Mouse (Mus musculus) frontal cortex, adult (tissue): ENCODE results near the gene Myrip.
"Not testable (repeated sequence)": the region's sequence is repeated elsewhere in the genome, so short reads cannot be mapped to it uniquely, and the experiment has no call there.

Experiments
- ATAC-seq: cut with Nextera tagmentation; 2 replicates; pipeline ENCODE4 v1.9.2; 2017; ENCODE audit warnings: mild to moderate bottlenecking, moderate library complexity, mixed read lengths; ENCODE audit not compliant: low TSS enrichment

Myrip gene

DNA sequence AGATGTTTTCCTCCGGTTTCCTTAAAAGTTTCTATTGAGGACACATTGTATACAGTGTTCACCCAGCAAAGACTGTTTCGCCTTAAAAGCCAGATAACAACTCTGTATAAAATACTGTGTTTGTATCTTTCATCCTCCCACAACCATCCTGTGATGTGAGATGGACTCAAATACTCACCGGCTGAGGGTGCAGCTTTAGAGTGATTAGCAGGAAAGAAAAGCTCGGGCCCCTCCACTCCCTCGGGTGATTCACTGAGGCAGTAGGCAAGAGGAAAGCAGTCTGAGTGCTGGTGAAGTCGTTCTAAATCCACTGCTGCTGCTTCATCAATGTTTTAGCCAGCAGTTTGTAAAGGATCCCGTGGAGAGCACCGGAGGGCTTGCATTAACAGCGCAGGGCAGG is 93.9 kb downstream of the Myrip start:
- ATAC-seq: peak; percentile 63

DNA sequence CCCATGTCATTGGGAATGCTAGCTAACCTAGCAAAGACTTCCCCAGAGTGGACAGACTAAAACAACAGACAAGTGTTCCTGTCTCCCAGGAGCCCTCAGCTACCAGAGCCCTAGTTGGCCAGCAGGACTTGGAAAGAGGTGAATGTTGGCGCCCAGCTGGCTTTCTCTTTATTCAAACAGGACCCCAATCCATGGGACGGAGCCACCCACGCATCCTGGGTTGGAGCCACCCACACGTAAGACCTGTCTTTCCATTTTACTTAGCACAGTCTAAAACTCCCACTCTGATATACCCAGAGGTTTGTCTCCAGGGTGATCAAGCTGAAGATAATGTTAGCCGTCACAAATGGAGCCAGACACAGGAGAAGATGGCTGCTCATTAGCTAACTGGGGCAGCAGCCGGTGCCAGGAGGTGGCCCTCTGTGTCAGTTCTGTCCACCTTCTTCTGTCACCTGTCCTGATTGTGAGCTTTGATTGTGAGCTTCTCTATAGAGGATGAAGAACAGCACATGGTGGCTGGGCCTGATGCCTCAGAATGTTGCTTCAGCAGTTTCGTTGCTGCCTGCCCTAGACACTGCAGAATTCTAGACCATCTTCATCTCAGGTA is 95.4 kb downstream of the Myrip start:
- peak; percentile 15; the same call in 1 of the 2 replicates for ATAC-seq

DNA sequence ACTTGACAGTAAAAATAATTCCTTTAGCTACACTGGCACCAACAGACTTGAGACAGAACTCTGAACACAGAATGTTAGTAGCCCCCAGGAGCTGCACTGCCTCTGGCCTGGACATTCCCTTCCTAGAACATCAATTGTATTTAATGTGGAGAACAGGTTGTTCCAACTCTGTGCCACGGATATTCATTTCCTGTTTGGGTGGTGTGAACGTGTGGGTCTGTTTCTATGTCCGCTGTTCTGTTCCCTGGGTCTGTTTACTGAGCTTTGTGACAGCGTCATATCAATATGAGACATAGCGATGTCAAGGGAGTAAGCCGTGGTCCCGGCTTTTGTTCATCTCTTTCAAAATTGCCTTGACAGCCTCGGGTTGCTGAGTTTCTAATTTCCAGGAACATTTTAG is 97.0 kb downstream of the Myrip start:
- no peak for ATAC-seq

DNA sequence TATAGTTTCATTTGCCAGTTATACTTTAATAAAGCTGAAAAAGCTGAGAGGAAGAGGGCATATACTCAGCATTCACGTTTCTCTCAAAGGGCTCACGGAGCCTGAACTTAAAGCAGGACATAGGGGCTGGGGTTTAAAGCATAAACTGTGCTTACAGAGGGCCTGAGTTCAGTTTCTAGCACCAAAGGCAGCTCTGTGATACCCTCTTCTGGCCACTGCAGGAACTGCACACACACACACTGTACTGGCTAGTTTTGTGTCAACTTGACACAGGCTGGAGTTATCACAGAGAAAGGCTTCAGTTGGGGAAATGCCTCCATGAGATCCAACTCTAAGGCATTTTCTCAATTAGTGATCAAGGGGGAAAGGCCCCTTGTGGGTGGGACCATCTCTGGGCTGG is 98.2 kb downstream of the Myrip start:
- not testable (repeated sequence) for ATAC-seq

DNA sequence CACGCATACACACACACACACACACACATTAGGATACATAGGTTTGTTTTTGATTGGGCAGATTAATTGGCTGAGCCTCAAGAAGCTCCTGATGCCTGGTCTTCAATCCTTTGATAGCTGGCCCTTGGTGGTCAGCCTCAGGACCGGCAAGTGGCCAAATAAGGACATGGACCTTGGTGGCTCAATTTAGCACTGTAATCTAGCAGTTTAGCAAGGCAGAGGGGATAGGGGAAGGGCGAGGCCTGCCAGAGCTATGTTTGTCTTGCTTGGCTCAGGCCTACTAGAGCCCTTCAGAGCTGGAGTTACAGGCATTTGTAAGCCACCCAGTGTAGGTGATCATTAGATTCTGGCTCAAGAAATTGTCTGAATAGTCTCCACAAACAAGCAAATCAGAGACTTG is 101.1 kb downstream of the Myrip start:
- ATAC-seq: no peak

DNA sequence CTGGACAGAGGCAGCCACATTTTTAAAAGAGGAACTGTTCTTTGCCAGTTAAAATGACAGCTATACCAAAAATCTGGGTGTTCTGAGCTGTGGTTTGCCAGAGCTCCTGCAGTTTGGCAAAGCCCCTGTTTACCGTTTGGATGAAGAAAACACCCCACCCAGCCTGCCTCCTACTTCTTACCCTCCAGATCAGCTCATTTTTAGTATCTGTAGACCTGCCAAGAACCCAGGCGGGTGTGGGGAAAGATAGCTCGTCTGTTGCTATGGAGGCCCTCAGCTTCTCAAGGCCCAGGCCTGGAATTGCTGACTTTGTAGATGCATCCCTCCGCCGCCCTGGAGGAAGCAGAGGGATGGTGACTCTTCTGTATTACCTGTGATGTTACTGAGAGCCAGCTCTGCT is 102.3 kb downstream of the Myrip start:
- peak; percentile 81 for ATAC-seq

DNA sequence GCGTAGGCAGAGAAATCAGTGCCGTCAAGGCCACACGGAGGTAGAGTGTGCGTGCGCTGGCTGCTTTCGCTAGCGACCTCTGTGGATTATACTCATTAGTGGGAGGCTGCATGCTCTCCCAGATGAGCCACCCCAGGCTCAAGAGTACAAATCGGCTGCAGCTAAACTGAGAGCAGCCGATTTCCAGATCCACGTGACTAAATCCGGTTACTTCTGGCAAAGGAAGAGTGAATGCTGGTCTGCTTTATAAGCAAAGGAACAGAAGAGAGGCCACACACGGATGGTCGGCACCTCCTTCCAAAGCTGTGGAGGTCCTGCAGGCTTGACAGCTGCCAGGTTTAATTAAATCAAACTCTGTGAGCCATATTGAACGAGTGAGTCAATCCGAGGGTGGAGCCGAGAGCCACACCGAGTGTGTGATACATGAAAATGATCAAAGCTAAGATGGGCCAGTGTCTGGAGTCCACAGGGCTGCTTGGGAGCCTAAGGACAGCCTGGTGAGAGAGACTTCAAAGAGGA is 108.4 kb downstream of the Myrip start:
- ATAC-seq: peak; percentile 56

DNA sequence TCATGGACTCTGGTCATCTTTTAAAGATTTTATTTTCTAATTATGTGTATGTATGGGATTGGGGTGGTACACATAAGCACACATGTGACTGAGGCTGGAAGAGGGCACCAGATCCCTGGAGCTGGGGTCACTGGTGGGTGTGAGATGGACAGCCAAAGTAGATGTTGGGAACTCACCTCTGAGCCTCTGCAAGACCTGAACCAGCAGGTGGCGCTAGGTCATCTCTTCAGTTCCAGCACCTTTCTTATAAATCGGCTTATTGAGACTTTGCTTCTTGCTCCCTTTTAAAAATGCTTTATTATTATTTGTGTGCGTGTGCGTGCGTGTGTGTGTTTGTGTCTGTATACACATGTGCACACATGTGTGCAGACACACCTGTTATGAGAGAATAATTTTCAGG is 109.1 kb downstream of the Myrip start:
- no peak for ATAC-seq

DNA sequence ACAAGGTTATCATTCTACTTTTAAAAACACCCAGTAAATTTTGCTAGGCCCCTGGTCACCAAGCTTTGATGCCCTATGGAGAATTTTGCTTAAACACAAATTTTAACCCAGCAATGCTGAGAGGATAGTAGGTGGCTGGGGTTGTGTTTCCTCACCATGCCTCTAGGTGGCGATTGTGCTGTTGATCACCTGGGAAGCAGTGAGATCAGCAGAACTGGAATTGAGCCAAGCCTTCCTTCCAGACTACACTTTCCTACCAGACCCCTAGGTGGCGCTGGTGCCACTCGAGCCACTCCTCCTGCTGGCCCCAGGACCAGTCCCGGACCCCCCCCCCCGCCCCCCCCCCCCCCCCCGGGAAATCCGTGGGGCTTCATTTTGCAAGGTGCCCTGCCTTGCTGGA is 114.2 kb downstream of the Myrip start:
- no peak for ATAC-seq

DNA sequence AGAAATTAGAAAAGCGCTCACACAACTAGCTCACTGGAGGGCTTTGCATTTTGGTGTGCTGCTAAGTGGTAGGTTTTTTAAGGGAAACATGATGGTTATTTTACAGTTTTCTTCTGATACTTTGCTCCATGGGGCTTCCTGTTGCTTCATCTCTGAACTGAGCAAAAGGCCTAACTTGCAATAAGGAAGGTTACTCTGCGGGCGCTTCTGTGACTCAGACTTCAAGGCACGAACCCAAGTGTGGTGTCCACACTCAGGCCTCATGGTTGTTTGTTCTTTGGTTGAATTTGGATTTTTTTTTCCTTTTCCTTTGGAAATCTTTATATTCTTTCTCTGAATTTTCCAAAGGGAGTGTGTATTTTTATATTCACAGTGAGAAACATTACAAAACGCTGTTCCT is 114.8 kb downstream of the Myrip start:
- ATAC-seq: no peak

DNA sequence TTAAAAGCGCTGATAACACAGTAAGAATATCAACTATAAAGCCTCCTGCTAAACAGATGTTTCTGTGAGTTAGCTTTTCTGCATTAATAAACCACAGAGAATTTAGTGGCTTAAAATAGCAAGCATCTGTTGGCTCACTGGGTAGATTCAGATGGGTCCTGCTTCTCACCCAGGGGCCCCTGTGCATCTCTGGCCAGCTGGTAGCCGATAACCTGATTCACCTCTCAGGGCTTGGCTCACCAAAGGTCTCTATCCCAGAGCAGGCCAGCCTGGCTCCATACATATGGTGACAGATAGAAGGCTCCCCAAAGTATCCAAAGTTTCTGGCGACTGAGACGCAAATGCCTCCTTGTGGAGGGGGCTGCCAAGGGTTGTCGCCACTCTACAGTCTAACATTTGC is 115.4 kb downstream of the Myrip start:
- no peak for ATAC-seq

DNA sequence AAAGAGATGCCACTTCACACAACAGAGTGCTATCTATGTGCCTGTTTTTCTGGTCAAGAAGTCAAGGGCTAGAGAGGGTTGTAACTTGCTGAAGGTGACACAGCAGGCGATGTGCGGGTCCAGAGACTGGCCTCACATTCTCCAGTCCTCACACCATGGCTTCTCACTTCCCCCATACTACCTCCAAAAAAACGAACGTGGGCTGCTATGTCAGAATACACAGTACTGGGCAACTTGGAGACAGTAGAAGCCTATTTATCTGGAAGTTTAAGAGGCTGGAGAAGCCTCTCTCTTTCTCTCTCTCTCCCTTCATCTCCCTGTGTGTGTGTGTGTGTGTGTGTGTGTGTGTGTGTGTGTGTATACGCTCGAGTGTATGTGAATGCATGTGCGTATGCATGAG is 117.3 kb downstream of the Myrip start:
- peak; percentile 31; the same call in 1 of the 2 replicates for ATAC-seq

DNA sequence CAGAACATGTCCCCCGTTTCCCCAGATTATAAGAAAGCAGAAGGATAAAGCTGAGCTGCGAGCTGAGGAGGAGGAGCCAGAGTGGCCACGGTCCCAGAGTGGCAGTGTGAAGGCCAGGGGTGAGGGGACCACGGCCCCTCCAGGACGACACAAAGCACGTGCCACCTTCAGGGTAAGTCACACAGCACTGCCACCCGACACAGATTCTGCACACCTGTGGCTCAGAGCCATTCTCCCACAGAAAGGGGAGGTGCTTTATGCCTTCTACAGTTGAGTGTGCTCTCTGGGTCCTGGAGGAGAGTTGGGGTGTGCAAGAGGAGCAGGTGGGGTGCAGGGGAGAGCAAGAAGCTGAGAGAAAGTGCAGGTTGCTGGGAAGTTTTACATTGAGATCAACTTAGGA is 123.3 kb downstream of the Myrip start:
- no peak for ATAC-seq

DNA sequence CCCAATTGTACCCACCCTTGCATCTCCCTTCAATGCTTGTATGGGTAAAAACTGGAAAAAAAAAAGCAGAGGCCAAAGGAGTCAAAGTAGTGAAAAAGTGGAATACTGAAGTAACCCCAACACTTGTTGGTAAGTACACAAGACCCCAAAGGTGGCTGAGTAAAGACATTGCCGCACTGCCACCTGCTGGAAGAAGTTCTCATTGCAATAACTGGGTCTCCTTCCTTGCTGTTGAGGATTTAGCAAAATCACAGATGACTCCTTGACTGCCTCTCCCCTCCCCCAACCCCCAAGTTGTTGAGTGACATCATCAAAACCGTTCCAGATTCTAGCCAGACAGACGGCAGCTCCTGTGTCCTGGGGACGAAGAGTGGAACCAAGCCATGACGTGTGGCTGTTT is 124.5 kb downstream of the Myrip start:
- ATAC-seq: no peak

DNA sequence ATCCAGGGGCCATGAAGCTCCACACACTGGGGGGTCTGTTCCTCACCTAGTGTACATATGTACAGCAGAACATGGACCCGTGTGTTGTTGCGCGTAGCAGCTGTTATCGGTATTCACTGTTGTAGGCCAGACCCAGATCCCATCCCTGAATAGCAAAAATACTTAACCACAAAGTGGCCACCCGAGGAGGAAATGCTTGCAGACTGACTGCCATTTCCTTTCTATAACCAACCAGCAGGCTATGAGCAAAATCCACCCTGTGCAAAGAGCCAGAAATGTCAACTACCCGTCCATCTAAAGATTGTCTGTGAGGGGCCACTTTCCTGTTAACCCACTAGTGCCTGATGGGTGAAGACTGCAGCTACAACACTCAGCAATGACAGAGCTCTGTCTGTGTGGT is 126.9 kb downstream of the Myrip start:
- ATAC-seq: no peak

DNA sequence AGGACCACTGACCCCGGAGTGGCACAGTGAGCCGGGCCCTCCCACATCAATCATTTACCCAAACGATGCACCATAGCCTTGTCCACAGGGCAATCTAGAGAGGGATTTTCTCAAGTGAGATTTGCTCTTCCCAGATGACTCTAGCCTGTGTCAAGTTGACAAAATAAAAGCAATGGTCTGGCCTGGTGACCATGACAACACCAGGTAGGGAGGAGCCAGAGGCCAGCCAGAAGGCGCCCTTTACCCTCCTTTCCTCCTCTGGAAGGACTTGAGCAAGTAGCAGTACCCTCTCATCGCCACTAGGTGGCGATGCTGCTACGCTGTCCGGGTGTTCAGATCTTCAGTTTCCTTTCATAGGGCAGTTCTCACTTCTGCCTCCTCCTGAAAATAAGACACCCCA is 132.4 kb downstream of the Myrip start:
- ATAC-seq: peak; percentile 55

DNA sequence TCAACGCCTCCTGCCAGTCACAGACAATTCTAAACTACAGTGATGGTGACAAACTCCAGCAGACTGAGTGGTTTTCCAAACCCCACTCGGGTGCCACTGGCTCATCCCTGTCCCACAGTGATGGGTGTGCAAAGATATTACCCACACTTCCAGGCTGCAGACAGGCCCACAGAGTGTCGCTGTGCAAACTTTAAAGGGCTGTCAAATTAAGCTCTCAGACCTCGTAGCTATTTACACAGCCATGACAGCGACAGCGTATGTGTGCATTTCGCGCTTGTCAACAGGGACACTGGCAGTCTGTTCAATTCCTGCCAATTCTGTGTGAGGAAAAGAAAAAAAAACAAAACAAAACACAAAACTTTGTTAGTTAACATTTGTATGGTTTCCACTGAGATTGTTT is 134.5 kb downstream of the Myrip start:
- ATAC-seq: no peak

DNA sequence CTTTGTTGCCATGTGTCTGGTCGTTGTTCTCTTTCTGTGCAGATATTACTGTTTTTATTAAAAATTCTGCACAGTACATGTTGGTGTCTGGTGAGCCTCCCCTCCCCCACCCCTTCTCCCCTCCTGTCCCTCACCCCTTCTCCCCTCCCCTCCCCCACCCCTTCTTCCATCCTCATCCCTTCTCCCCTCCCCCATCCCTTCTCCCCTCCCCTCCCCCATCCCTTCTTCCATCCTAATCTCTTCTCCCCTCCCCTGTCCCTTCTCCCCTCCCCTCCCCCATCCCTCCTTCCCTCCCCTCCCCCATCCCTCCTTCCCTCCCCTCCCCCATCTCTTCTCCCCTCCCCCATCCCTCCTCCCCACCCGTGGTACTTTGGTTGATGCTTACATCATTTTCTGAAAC is 135.5 kb downstream of the Myrip start:
- no peak for ATAC-seq

DNA sequence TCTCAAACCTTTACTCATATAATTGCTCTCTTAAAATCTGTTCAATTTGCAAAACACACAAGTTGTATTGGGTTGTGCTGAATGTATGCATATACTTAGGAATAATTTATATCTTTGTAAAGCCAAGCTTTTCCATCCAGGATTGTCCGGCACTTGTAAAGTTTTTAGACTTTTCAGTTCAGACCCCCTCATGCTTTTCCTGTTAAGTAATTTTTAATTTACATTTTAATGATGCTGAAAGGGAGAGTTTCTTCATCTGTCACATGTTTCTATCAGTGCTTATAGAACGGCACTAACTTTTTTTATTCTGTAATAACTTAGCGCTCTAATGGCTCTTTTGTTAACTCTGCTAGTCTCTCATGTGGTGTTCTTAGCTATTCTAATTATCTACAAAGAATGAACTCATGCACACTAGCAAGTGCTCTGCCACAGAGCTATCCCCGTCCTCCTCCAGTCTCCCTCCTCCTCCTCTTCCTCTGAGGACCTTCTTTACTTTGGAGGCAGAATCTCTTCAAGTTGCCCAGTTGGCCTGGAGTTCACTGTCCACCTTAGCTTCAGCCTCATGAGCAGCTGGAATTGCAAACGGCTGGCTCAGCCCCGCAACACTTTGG is 136.1 kb downstream of the Myrip start:
- ATAC-seq: no peak

DNA sequence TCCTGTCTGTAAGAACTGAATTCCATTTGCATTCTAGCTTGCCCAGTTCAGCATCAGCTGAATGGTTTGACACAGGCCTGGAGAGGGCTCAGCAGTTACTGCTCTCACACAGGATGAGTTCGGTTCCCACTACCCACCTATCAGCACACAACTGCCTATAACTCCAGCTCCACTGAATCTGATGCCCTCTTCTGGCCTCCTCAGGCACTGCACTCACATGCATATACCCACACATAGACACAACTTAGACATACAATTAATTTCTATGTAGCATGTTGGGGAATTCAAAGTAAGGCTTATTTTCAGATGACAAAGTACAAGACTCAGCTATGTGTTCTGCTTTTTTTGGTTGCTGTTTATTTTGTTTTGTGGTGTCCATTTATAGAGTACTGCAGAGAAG is 137.0 kb downstream of the Myrip start:
- no peak for ATAC-seq

DNA sequence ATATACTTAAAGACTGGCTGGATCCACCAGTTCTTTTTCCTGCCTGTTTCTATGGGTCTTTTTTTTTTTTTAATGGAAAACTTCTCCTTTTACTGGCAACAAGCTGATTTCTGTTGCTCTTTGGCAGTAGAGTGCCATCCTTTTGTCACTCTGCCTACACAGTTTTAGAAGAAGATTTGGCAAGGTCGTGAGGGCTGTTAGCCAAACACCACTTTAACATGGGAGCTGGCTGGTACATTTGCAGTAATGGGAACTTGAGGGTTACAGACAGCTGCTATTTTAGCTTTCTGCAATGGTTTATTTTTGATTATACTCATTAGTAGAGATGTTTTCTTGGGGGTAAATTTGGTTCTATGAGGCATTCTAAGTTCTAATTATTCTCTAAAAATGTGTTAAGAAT is 137.5 kb downstream of the Myrip start:
- no peak for ATAC-seq

DNA sequence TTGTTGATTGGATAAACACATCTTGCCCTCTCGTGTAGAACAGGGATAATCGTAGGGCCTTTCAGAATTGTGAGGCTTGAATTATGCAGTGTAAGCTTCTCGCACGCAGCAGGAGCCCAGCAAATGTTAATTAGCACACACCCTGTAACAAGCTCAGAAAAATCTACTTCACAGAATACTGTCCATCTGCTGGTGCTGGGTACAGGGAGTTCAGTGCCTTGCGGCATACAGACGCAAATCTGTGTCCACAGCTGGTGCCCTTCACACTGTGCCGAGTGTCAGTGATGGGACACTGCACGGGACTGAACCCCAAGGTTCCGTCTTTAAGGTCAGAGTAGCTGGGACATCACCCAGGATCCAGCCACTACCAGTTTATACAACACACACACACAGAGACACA is 143.3 kb downstream of the Myrip start:
- peak; percentile 66 for ATAC-seq

DNA sequence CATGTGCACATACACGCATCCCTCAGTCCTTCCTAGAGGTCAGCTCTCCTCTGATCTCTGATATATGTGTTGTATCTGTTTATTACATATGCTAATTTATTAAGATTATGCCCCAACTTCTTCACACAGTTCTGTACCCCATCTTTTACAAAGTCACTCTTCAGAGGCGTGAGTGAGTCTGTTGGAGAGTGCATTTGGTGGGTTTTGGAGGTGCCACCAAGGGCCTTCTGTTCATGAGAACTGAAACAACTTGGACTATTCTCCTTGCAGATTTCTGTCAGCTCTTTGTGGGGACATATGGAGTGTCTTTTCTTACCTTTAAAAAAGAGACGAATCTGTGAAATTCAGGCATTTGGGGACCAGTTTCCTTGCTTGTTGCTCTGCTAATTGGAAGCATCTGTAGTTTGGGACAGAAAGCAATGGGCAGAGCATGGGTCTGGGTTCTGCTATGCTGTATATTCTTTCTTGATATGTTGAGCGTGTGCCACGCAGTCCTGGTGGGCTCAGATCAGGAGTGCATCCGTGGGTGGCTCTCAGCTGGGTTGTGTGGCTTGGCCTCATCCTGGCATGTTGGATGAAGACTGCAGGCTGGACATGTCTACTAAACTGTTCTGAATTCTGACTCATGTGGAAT is 148.5 kb downstream of the Myrip start:
- peak; percentile 42 for ATAC-seq
